Mouse (Mus musculus): Measurements from ENCODE around the gene Cdc34.

DNA sequence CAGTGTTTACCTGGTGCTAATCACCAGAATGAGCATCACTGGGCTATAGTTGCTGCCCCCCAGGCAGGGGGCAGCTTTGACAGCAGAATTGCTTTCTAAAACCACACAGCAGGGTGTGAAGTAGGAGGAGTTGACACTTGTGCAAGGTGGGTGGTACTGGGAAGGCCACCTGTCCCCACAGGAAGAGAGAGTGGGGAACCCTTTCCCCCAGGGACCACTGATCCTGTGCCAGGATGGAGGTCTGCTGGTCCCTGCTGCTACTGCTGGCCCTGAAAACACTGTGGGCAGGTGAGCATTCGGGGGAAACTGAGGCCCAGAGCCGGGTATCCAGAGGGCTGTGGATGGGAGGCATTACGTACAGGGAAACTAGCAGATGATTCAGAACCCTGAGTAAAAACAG lies 7.2 kb downstream of the Cdc34 start:
- TF ChIP-seq CTCF (IDR thresholded peaks at IDR 0.05; ENCODE audit: borderline replicate concordance, insufficient read depth, low read depth, low read length) = no peak
- TF ChIP-seq POLR2A (IDR thresholded peaks at IDR 0.05; ENCODE audit: borderline replicate concordance, insufficient read depth, low read length) = no peak
